Mouse (Mus musculus) adrenal gland, adult 8-10 months (tissue): ENCODE results near the gene Sf1. TPM values are rescaled to one million over a fixed set of nuclear protein-coding genes. Genes with fewer than 3 reads are reported as not detected.

Experiments
- DNase-seq: peaks from one replicate; pipeline ENCODE4 v3.0.0; 2022
- total RNA-seq, 4 experiments: library from RNA; stranded (reverse); gene quantifications; 2 replicates each; pipeline ENCODE4 v1.2.4; 2022

Gene Sf1
- total RNA-seq, 4 experiments from 2014 or later: 193 to 274 (median 215) TPM

- no peak for DNase-seq
Measured at GRCm38 (mm10) chr19:6375423-6376254, 12.1 kb downstream of the Sf1 start.

GRCm38 (mm10) chr19:6376255-6376564 lies 12.7 kb downstream of the Sf1 start:
- DNase-seq: no peak

- no peak for DNase-seq
Measured at GRCm38 (mm10) chr19:6376643-6377042, 13.2 kb downstream of the Sf1 start.

GRCm38 (mm10) chr19:6377327-6378040 lies 14.0 kb downstream of the Sf1 start:
- DNase-seq: no peak

- no peak for DNase-seq
Measured at GRCm38 (mm10) chr19:6380411-6381166, 17.1 kb downstream of the Sf1 start.

GRCm38 (mm10) chr19:6381238-6381637 lies 17.7 kb downstream of the Sf1 start:
- DNase-seq: no peak

GRCm38 (mm10) chr19:6382323-6382924 lies 18.9 kb downstream of the Sf1 start:
- DNase-seq: no peak

- no peak for DNase-seq
Measured at GRCm38 (mm10) chr19:6383470-6383869, 20.0 kb downstream of the Sf1 start.

- DNase-seq: no peak
Measured at GRCm38 (mm10) chr19:6384128-6384527, 20.6 kb downstream of the Sf1 start, which contains the start of gene Pygm. Gene Pygm (plus strand): TSS chr19:6384399.

GRCm38 (mm10) chr19:6384954-6385353 lies 21.5 kb downstream of the Sf1 start:
- peak; percentile 71 for DNase-seq

- no peak for DNase-seq
Measured at GRCm38 (mm10) chr19:6385419-6385818, 21.9 kb downstream of the Sf1 start.

GRCm38 (mm10) chr19:6385821-6386220 lies 22.3 kb downstream of the Sf1 start:
- DNase-seq: no peak

- no peak for DNase-seq
Measured at GRCm38 (mm10) chr19:6386234-6386633, 22.7 kb downstream of the Sf1 start.

- no peak for DNase-seq
Measured at GRCm38 (mm10) chr19:6388006-6388405, 24.5 kb downstream of the Sf1 start.

GRCm38 (mm10) chr19:6389803-6390202 lies 26.3 kb downstream of the Sf1 start:
- DNase-seq: no peak

GRCm38 (mm10) chr19:6390251-6390650 lies 26.8 kb downstream of the Sf1 start:
- DNase-seq: no peak

- no peak for DNase-seq
Measured at GRCm38 (mm10) chr19:6392743-6393393, 29.4 kb downstream of the Sf1 start.

GRCm38 (mm10) chr19:6393637-6394036 lies 30.1 kb downstream of the Sf1 start:
- DNase-seq: no peak

GRCm38 (mm10) chr19:6396237-6396636 lies 32.7 kb downstream of the Sf1 start:
- DNase-seq: no peak

- DNase-seq: no peak
Measured at GRCm38 (mm10) chr19:6397582-6398249, 34.2 kb downstream of the Sf1 start.

GRCm38 (mm10) chr19:6398447-6399284 lies 35.2 kb downstream of the Sf1 start:
- DNase-seq: no peak
